ENCODE assay signal across 8 mouse cellular contexts in genomic region chr11:100617480-100617879, GRCm38 (mm10). TPM values are rescaled to one million over a fixed set of nuclear protein-coding genes. Genes with fewer than 3 reads are reported as not detected.
DNase-seq lines count a peak whose midpoint lies in the region; ATAC-seq lines count a peak whose summit lies in the region.
"Had no signal": no experiment of that assay in that cellular context is flagged by ENCODE, and none has a peak within 500 bp of the region (broad histone marks: within the 10 kb centered on the region; RNA-seq: fewer than 3 reads in every experiment).

No protein-coding gene starts in this region.

- H3K4me2 ChIP-seq in kidney, embryonic 15.5 days: peak overlapping the region; percentile 81; the same call in 1 of the 2 replicates
- H3K4me2 ChIP-seq in hindbrain, embryonic 13.5 days: peak overlapping the region; percentile 78
- H3K4me2 ChIP-seq in midbrain, embryonic 16.5 days (ENCODE audit: low read length): peak overlapping the region; percentile 82; the same call in 1 of the 2 replicates

- no peaks in the 10 kb centered on the region for H3K9me3 ChIP-seq in kidney, embryonic 15.5 days (replicated peaks)
- no peaks in the 10 kb centered on the region for H3K9me3 ChIP-seq in embryonic facial prominence, embryonic 10.5 days
- no peaks in the 10 kb centered on the region for H3K9me3 ChIP-seq in hindbrain, embryonic 13.5 days
- no peaks in the 10 kb centered on the region for H3K9me3 ChIP-seq in midbrain, embryonic 16.5 days (replicated peaks; ENCODE audit: control insufficient read depth, low read length, poor library complexity, severe bottlenecking)

- DNase-seq in kidney, postnatal 10 days: no peak
- no peak for DNase-seq in embryonic facial prominence, embryonic 10.5 days (ENCODE audit: low spot score)
- no peak for DNase-seq in yolk sac, embryonic 10.5 days (ENCODE audit: low spot score)
- DNase-seq: gastrocnemius, postnatal 36 days had no signal

- peaks cover 7% of the 10 kb centered on the region; the same call in 1 of the 2 replicates for H3K36me3 ChIP-seq in kidney, embryonic 15.5 days
- H3K36me3 ChIP-seq in embryonic facial prominence, embryonic 10.5 days (replicated peaks): peaks cover 20% of the 10 kb centered on the region
- no peaks in the 10 kb centered on the region for H3K36me3 ChIP-seq in hindbrain, embryonic 13.5 days
- H3K36me3 ChIP-seq in midbrain, embryonic 16.5 days (ENCODE audit: control insufficient read depth, insufficient read depth, low read length): no peaks in the 10 kb centered on the region

- no peaks in the 10 kb centered on the region for H3K27me3 ChIP-seq in kidney, embryonic 15.5 days
- H3K27me3 ChIP-seq in embryonic facial prominence, embryonic 10.5 days (replicated peaks; ENCODE audit: low read depth, poor library complexity, severe bottlenecking): no peaks in the 10 kb centered on the region
- H3K27me3 ChIP-seq in hindbrain, embryonic 13.5 days: no peaks in the 10 kb centered on the region
- no peaks in the 10 kb centered on the region for H3K27me3 ChIP-seq in midbrain, embryonic 16.5 days (ENCODE audit: control insufficient read depth, insufficient read depth, low read depth, low read length)

- no peak overlapping the region for H3K27ac ChIP-seq in kidney, embryonic 15.5 days
- no peak overlapping the region for H3K27ac ChIP-seq in embryonic facial prominence, embryonic 10.5 days (replicated peaks)
- no peak overlapping the region for H3K27ac ChIP-seq in hindbrain, embryonic 13.5 days
- no peak overlapping the region for H3K27ac ChIP-seq in midbrain, embryonic 16.5 days (ENCODE audit: low read length)

- H3K4me1 ChIP-seq in kidney, embryonic 15.5 days: peaks cover 25% of the 10 kb centered on the region
- H3K4me1 ChIP-seq in embryonic facial prominence, embryonic 10.5 days: peaks cover 25% of the 10 kb centered on the region
- peaks cover 33% of the 10 kb centered on the region for H3K4me1 ChIP-seq in hindbrain, embryonic 13.5 days (replicated peaks)
- H3K4me1 ChIP-seq in midbrain, embryonic 16.5 days (ENCODE audit: control insufficient read depth, insufficient read depth, low read length): peaks cover 18% of the 10 kb centered on the region

- H3K4me3 ChIP-seq in kidney, embryonic 15.5 days (replicated peaks): no peak overlapping the region
- H3K4me3 ChIP-seq in embryonic facial prominence, embryonic 10.5 days: peak overlapping the region; percentile 96
- H3K4me3 ChIP-seq in hindbrain, embryonic 13.5 days: peak overlapping the region; percentile 88
- H3K4me3 ChIP-seq in midbrain, embryonic 16.5 days (ENCODE audit: low read depth, low read length): no peak overlapping the region

- WGBS in kidney, embryonic 15.5 days: 87% methylated on average over 4 of the region's 4 CpGs
- 93% methylated on average over 4 of the region's 4 CpGs for WGBS in embryonic facial prominence, embryonic 10.5 days
- 93% methylated on average over 4 of the region's 4 CpGs for WGBS in hindbrain, embryonic 13.5 days
- 85% methylated on average over 4 of the region's 4 CpGs for WGBS in midbrain, embryonic 16.5 days

- H3K9ac ChIP-seq in kidney, embryonic 15.5 days: peak overlapping the region; percentile 23; the same call in 1 of the 2 replicates
- H3K9ac ChIP-seq in hindbrain, embryonic 13.5 days: no peak overlapping the region
- H3K9ac ChIP-seq in midbrain, embryonic 16.5 days (ENCODE audit: low read depth, low read length): no peak overlapping the region

- no peak for ATAC-seq in kidney, embryonic 15.5 days (replicated peaks; ENCODE audit: low FRiP score)
- ATAC-seq in hindbrain, embryonic 13.5 days (ENCODE audit: low FRiP score): no peak
- ATAC-seq in midbrain, embryonic 16.5 days: no peak
- ATAC-seq in monocyte, adult 5-6 weeks (replicated peaks; ENCODE audit: insufficient number of reproducible peaks, low FRiP score, low TSS enrichment, poor library complexity, severe bottlenecking): no peak

RNA-seq across cellular contexts. Expression of gene Nkiras2, which starts 1.6 kb away (rescaled TPM):
- 59.7 and 63.5 TPM in 2 replicates for polyA plus RNA-seq in kidney, embryonic 15.5 days (2015; fragmentation: Nextera tagmentation; extraction: Ambion mirVana)
- 77.2 and 81.4 TPM in 2 replicates for polyA plus RNA-seq in embryonic facial prominence, embryonic 10.5 days (2016; fragmentation: Nextera tagmentation; extraction: Ambion mirVana)
- 110 and 115 TPM in 2 replicates for polyA plus RNA-seq in hindbrain, embryonic 13.5 days (2015; fragmentation: Nextera tagmentation; extraction: Ambion mirVana)
- polyA plus RNA-seq in midbrain, embryonic 16.5 days (2015; fragmentation: Nextera tagmentation; extraction: Ambion mirVana): 97.7 TPM in 2 replicates
- total RNA-seq in monocyte, adult 5-6 weeks (2017): 49.6 to 69.8 TPM (median 54.5 TPM) in 3 replicates

RNA-seq across cellular contexts. Expression of gene Dnajc7, which starts 2.5 kb away (rescaled TPM):
- polyA plus RNA-seq in kidney, embryonic 15.5 days (2015; fragmentation: Nextera tagmentation; extraction: Ambion mirVana): 238 and 241 TPM in 2 replicates
- polyA plus RNA-seq in embryonic facial prominence, embryonic 10.5 days (2016; fragmentation: Nextera tagmentation; extraction: Ambion mirVana): 272 and 279 TPM in 2 replicates
- 308 and 315 TPM in 2 replicates for polyA plus RNA-seq in hindbrain, embryonic 13.5 days (2015; fragmentation: Nextera tagmentation; extraction: Ambion mirVana)
- 289 and 327 TPM in 2 replicates for polyA plus RNA-seq in midbrain, embryonic 16.5 days (2015; fragmentation: Nextera tagmentation; extraction: Ambion mirVana)
- total RNA-seq in monocyte, adult 5-6 weeks (2017): 239 to 305 TPM (median 293 TPM) in 3 replicates

RNA-seq across cellular contexts. Expression of gene Cnp, which starts 42.8 kb away (rescaled TPM):
- 25.3 and 29.6 TPM in 2 replicates for polyA plus RNA-seq in kidney, embryonic 15.5 days (2015; fragmentation: Nextera tagmentation; extraction: Ambion mirVana)
- polyA plus RNA-seq in embryonic facial prominence, embryonic 10.5 days (2016; fragmentation: Nextera tagmentation; extraction: Ambion mirVana): 21.3 and 25.1 TPM in 2 replicates
- 34.5 and 37.0 TPM in 2 replicates for polyA plus RNA-seq in hindbrain, embryonic 13.5 days (2015; fragmentation: Nextera tagmentation; extraction: Ambion mirVana)
- 46.5 and 57.8 TPM in 2 replicates for polyA plus RNA-seq in midbrain, embryonic 16.5 days (2015; fragmentation: Nextera tagmentation; extraction: Ambion mirVana)
- total RNA-seq in monocyte, adult 5-6 weeks (2017): 22.6 to 33.8 TPM (median 25.9 TPM) in 3 replicates

Comparison
In these comparisons a context has a peak if more than half of its experiments do, and no peak if none do; other contexts are left out.
1. H3K4me3 ChIP-seq: peak in embryonic facial prominence, embryonic 10.5 days (single experiment) and hindbrain, embryonic 13.5 days (single experiment); none in kidney, embryonic 15.5 days (single experiment) and midbrain, embryonic 16.5 days (single experiment).
2. Peak in every context shown above with its lines, with median percentiles within 50 percentile points of each other: H3K4me2 ChIP-seq.